Mouse (Mus musculus) myocyte (in vitro differentiated cells): ENCODE data around the gene Lmbr1.

Experiments used
- CEBPB ChIP-seq: IDR thresholded peaks from 2 replicates; pipeline ENCODE4 v1.6.1; 2011; ENCODE audit warnings: mild to moderate bottlenecking, moderate library complexity; ENCODE audit not compliant: poor library complexity, insufficient read depth, severe bottlenecking
- E2F4 ChIP-seq: IDR thresholded peaks from one replicate; pipeline ENCODE4 v1.6.1; 2011; ENCODE audit warnings: mild to moderate bottlenecking, control low read depth, moderate library complexity; ENCODE audit not compliant: insufficient read depth
- MAX ChIP-seq: IDR thresholded peaks from one replicate; pipeline ENCODE4 v1.6.1; 2011; ENCODE audit warnings: low read depth, mild to moderate bottlenecking, control low read depth
- MYOG ChIP-seq, 3 experiments: IDR thresholded peaks; one replicate each; pipeline ENCODE4 v1.6.1; 2011; ENCODE audit warnings: control low read depth in 2 of 3, low read depth in 2 of 3, mild to moderate bottlenecking in 2 of 3; ENCODE audit not compliant: insufficient read length in 2 of 3, control insufficient read depth in 1 of 3, insufficient read depth in 1 of 3
- POLR2A ChIP-seq: IDR thresholded peaks from one replicate; pipeline ENCODE4 v1.6.1; 2011; ENCODE audit warnings: low read depth, mild to moderate bottlenecking, control low read depth, moderate library complexity; ENCODE audit not compliant: insufficient read length
- REST ChIP-seq: IDR thresholded peaks from one replicate; pipeline ENCODE4 v1.6.1; 2011; ENCODE audit warnings: mild to moderate bottlenecking, control low read depth, moderate library complexity; ENCODE audit not compliant: insufficient read depth, insufficient read length
- TCF3 ChIP-seq: IDR thresholded peaks from one replicate; pipeline ENCODE4 v1.6.1; 2011; ENCODE audit warnings: low read depth, control low read depth; ENCODE audit not compliant: insufficient read length
- USF1 ChIP-seq: IDR thresholded peaks from one replicate; pipeline ENCODE4 v1.6.1; 2011; ENCODE audit warnings: low read depth, mild to moderate bottlenecking, control low read depth, moderate library complexity

DNA sequence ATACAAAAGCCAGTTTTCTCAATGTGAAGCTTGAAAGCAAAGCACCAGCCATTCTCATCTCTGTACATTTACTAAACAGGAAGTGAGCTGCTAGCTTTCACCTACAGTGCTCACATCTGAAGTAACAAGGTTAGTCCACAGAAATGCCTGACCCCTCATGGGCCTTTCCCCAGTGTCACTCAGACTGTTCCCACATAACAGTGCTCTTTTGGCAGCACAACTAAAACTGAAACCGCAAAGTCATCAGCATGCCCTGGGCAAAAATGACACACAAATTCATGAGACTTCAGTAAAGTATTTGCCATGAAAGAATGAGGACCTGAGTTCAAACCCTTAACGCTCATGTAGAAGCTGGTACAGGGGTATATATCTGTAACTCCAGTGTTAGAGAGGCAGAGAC lies 55.7 kb downstream of the Lmbr1 start:
- no peak for TF ChIP-seq POLR2A
- TF ChIP-seq MAX, result no peak
- no peak for TF ChIP-seq CEBPB
- TF ChIP-seq E2F4, result no peak
- no peak for TF ChIP-seq MYOG (IDR thresholded peaks at IDR 0.05; ENCODE audit: control insufficient read depth in 1 of 3, insufficient read depth in 1 of 3, insufficient read length in 2 of 3, low read depth in 2 of 3)
- no peak for TF ChIP-seq USF1
- TF ChIP-seq REST, result no peak
- no peak for TF ChIP-seq TCF3
